Mouse (Mus musculus): Measurements from ENCODE around the gene Zmynd8. TPM values are rescaled to one million over a fixed set of nuclear protein-coding genes. Genes with fewer than 3 reads are reported as not detected.
"Not testable (repeated sequence)": the region's sequence is repeated elsewhere in the genome, so short reads cannot be mapped to it uniquely, and the experiment has no call there.

The Zmynd8 gene
- polyA plus RNA-seq, 1 experiment = 29.0 TPM

DNA sequence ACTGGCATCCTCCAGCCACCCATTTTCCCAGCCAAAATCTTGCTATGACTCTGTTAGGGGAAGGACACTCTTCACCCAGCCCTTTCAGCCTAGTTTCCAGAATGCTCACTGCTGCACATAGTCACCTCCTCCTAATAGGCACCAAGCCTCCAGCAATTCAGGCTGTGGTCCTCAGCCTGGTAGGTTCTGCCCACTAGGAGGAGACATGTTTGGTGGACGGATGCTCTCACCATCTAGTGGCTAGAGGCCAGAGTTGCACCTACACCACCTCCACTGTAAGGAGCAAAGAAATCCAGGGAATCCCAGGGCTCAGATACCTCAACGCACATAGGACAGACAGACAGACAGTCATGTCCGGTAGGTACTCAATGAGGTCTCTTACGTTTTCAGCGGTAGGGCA lies 87.3 kb downstream of the Zmynd8 start:
- no peaks in the 10 kb centered on the region for H3K27me3 ChIP-seq (replicated peaks; ENCODE audit: control insufficient read depth, insufficient read depth, low read length)
- DNase-seq = peak; percentile 76
- no peak overlapping the region for H3K4me3 ChIP-seq (ENCODE audit: insufficient read depth, low read depth, low read length)
- peaks cover 4% of the 10 kb centered on the region for H3K36me3 ChIP-seq (ENCODE audit: control insufficient read depth, insufficient read depth, low read length)
- H3K27ac ChIP-seq (ENCODE audit: insufficient read depth, low read depth, low read length) = no peak overlapping the region
- H3K4me1 ChIP-seq (ENCODE audit: control insufficient read depth, insufficient read depth, low read length) = no peaks in the 10 kb centered on the region
- 55% methylated on average over 5 of the region's 5 CpGs for WGBS
- TF ChIP-seq CTCF (conservative IDR thresholded peaks at IDR 0.05; ENCODE audit: insufficient read depth, insufficient read length, low read depth, low read length) (peak; percentile 73), POLR2A (IDR thresholded peaks at IDR 0.05; ENCODE audit: low read depth, low read length) (no peak)

DNA sequence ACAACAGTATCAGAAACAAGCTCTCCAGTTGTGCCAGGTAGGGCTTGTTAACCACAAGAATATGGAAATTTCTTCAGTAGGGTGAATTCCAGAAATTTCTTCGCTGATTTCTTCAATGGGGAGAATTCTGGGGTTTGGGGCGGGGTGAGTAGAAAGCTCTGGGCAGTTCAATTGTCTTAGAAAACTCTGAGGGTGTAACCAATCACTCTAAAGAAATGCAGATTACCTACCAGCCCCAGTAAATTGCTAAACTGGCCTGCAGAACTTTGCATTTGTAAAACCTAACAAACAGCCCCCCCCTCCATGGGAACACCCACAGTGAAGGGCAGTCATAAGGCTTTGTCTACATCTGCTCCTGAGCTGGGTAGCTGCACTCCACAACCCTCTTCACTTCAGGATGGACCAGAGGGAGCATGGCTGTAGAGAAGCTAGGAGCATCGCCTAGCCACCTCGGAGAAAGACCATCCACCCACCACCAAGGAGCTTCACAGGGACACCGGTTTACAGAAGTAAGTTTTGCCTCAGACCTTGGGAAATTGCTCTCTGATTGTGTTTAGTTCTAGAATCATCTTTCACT lies 88.8 kb downstream of the Zmynd8 start:
- TF ChIP-seq POLR2A (IDR thresholded peaks at IDR 0.05; ENCODE audit: low read depth, low read length) = no peak
- H3K36me3 ChIP-seq (ENCODE audit: control insufficient read depth, insufficient read depth, low read length) = peaks cover 7% of the 10 kb centered on the region

DNA sequence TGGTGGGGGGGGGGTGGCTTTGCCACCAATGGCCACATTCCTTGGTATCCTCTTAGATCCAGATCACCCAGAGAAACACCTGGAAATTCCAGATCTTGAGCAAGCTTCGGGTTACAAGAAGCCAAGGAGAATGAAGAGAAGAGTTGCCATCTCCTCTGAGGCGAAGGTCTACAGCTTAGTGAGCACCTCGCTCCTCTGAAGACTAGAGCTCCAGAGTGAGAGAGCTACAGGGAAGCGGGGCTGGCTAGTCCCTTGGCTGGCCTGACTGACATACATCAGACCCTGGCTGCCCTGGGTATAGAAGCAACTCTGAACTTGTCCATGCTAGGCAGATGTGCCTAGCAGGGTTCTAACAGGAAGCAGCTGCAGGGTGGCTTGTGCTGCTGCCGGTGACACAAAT lies 89.7 kb downstream of the Zmynd8 start:
- H3K4me1 ChIP-seq (ENCODE audit: control insufficient read depth, insufficient read depth, low read length) = no peaks in the 10 kb centered on the region
- 93% methylated on average over 5 of the region's 5 CpGs for WGBS
- no peak for DNase-seq
- H3K27ac ChIP-seq (ENCODE audit: insufficient read depth, low read depth, low read length) = no peak overlapping the region
- no peaks in the 10 kb centered on the region for H3K27me3 ChIP-seq (replicated peaks; ENCODE audit: control insufficient read depth, insufficient read depth, low read length)
- TF ChIP-seq CTCF (conservative IDR thresholded peaks at IDR 0.05; ENCODE audit: insufficient read depth, insufficient read length, low read depth, low read length) (no peak), POLR2A (IDR thresholded peaks at IDR 0.05; ENCODE audit: low read depth, low read length) (no peak)
- H3K4me3 ChIP-seq (ENCODE audit: insufficient read depth, low read depth, low read length) = no peak overlapping the region
- H3K36me3 ChIP-seq (ENCODE audit: control insufficient read depth, insufficient read depth, low read length) = peaks cover 6% of the 10 kb centered on the region

More for the DNA sequence above, 88.8 kb downstream of the Zmynd8 start:
- no peak overlapping the region for H3K4me3 ChIP-seq (ENCODE audit: insufficient read depth, low read depth, low read length)
- no peaks in the 10 kb centered on the region for H3K4me1 ChIP-seq (ENCODE audit: control insufficient read depth, insufficient read depth, low read length)
- DNase-seq = no peak
- H3K27me3 ChIP-seq (replicated peaks; ENCODE audit: control insufficient read depth, insufficient read depth, low read length) = no peaks in the 10 kb centered on the region
- H3K27ac ChIP-seq (ENCODE audit: insufficient read depth, low read depth, low read length) = no peak overlapping the region
- 90% methylated on average over 5 of the region's 5 CpGs for WGBS

- no peaks in the 10 kb centered on the region for H3K4me1 ChIP-seq (ENCODE audit: control insufficient read depth, insufficient read depth, low read length)
- WGBS = 94% methylated on average over 12 of the region's 12 CpGs
- TF ChIP-seq CTCF (conservative IDR thresholded peaks at IDR 0.05; ENCODE audit: insufficient read depth, insufficient read length, low read depth, low read length) (no peak), POLR2A (IDR thresholded peaks at IDR 0.05; ENCODE audit: low read depth, low read length) (no peak)
- H3K27me3 ChIP-seq (replicated peaks; ENCODE audit: control insufficient read depth, insufficient read depth, low read length) = no peaks in the 10 kb centered on the region
- no peak overlapping the region for H3K27ac ChIP-seq (ENCODE audit: insufficient read depth, low read depth, low read length)
- H3K4me3 ChIP-seq (ENCODE audit: insufficient read depth, low read depth, low read length) = no peak overlapping the region
- DNase-seq = no peak
- H3K36me3 ChIP-seq (ENCODE audit: control insufficient read depth, insufficient read depth, low read length) = peaks cover 6% of the 10 kb centered on the region
Observed at GRCm38 (mm10) chr2:165808179-165808975, 90.4 kb downstream of the Zmynd8 start.

GRCm38 (mm10) chr2:165800174-165800573 lies 98.6 kb downstream of the Zmynd8 start:
- not testable (repeated sequence) for H3K27ac ChIP-seq (ENCODE audit: insufficient read depth, low read depth, low read length); H3K4me3 ChIP-seq (ENCODE audit: insufficient read depth, low read depth, low read length); DNase-seq; H3K4me1 ChIP-seq (ENCODE audit: control insufficient read depth, insufficient read depth, low read length); H3K27me3 ChIP-seq (replicated peaks; ENCODE audit: control insufficient read depth, insufficient read depth, low read length)
- WGBS = 98% methylated on average over 3 of the region's 3 CpGs
- H3K36me3 ChIP-seq (ENCODE audit: control insufficient read depth, insufficient read depth, low read length) = peaks cover 13% of the 10 kb centered on the region

GRCm38 (mm10) chr2:165797876-165798275 lies 100.9 kb downstream of the Zmynd8 start:
- no peak for TF ChIP-seq CTCF (conservative IDR thresholded peaks at IDR 0.05; ENCODE audit: insufficient read depth, insufficient read length, low read depth, low read length)
- no peak for DNase-seq
- H3K4me3 ChIP-seq (ENCODE audit: insufficient read depth, low read depth, low read length) = no peak overlapping the region
- H3K27ac ChIP-seq (ENCODE audit: insufficient read depth, low read depth, low read length) = no peak overlapping the region
- no peaks in the 10 kb centered on the region for H3K4me1 ChIP-seq (ENCODE audit: control insufficient read depth, insufficient read depth, low read length)
- 63% methylated on average over 8 of the region's 8 CpGs for WGBS
- H3K27me3 ChIP-seq (replicated peaks; ENCODE audit: control insufficient read depth, insufficient read depth, low read length) = no peaks in the 10 kb centered on the region
- peaks cover 15% of the 10 kb centered on the region for H3K36me3 ChIP-seq (ENCODE audit: control insufficient read depth, insufficient read depth, low read length)

GRCm38 (mm10) chr2:165793283-165793638 lies 105.6 kb downstream of the Zmynd8 start:
- Histone ChIP-seq H3K36me3 (ENCODE audit: control insufficient read depth, insufficient read depth, low read length) (peaks cover 18% of the 10 kb centered on the region), H3K27ac (ENCODE audit: insufficient read depth, low read depth, low read length) (no peak overlapping the region), H3K4me1 (ENCODE audit: control insufficient read depth, insufficient read depth, low read length) (no peaks in the 10 kb centered on the region), H3K27me3 (replicated peaks; ENCODE audit: control insufficient read depth, insufficient read depth, low read length) (no peaks in the 10 kb centered on the region), H3K4me3 (ENCODE audit: insufficient read depth, low read depth, low read length) (no peak overlapping the region)
- no peak for DNase-seq
- TF ChIP-seq POLR2A (IDR thresholded peaks at IDR 0.05; ENCODE audit: low read depth, low read length) (no peak), CTCF (conservative IDR thresholded peaks at IDR 0.05; ENCODE audit: insufficient read depth, insufficient read length, low read depth, low read length) (no peak)
- WGBS = 75% methylated on average over 3 of the region's 3 CpGs
